Mouse (Mus musculus): Measurements from ENCODE around the gene D030056L22Rik.

- no peak for TF ChIP-seq POLR2A (IDR thresholded peaks at IDR 0.05; ENCODE audit: low read depth, low read length)
- no peak for TF ChIP-seq CTCF (conservative IDR thresholded peaks at IDR 0.05; ENCODE audit: insufficient read depth, insufficient read length, low read depth, low read length)
These were observed 2.1 kb upstream of the D030056L22Rik start for GRCm38 (mm10) chr19:18710903-18711302.
